Mouse (Mus musculus): Measurements from ENCODE around the gene Slc35e1. TPM values are rescaled to one million over a fixed set of nuclear protein-coding genes. Genes with fewer than 3 reads are reported as not detected.

The Slc35e1 gene
- total RNA-seq (2021), result 10 to 100 TPM; 23.3 to 25.3 TPM
- long read RNA-seq, experiment 1, full-length matches to known transcripts, result 63 of 73 reads
- long read RNA-seq, experiment 1, partial matches to known transcripts, result 6 of 73 reads
- long read RNA-seq, experiment 1, other reads (novel, unspliced or antisense), result 4 of 73 reads
- long read RNA-seq, experiment 2, full-length matches to known transcripts, result 71 of 74 reads
- long read RNA-seq, experiment 2, partial matches to known transcripts, result 3 of 74 reads
- long read RNA-seq, experiment 2, other reads (novel, unspliced or antisense), result 0 of 74 reads

DNA sequence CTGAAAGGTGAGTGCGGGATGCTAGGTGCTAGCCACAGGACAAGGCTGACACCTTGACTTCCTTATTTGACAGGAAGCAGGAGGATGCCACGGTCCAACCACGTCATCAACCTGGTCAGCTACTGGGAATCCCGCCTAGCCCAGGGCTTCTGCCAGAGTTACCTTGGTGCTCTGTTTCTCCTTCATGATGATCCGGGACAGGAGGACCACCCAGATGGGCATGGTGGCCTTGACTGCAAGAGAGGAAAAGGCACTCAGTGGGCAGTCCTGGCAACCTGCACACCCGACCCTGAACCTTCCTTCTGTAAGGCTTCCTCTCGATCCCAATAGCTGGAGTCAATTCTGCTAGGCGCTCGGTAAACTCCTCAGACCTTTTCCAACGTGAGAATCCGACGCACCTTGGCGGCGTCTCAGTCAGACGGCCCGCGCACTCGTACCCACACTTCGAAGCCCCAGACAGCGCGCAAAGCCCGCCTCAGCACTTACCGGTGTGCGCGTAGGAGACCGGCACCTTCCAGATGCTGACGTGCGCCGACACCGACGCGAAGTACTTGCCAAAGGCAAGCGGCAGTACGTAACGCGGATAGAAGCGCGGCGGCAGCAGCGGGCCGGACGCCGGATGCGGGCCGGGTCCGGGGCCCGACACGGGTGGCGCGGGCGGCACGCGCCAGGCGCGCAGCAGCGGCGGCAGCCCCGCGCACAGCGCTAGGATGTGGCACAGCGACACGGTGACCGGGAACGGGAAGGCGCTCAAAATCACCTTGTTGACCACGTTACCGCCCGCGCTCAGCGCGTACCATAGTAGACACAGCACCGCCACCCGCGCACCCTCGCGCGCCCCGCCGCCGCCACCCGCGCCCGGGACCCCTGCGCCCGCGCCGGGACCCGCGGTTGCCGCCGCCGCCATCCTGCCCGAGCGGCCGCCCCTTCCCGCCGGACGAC is at the start of gene Slc35e1:
Slc35e1 (minus strand) TSS at position 935 of the 942 bp plus-strand sequence.
- DNase-seq, result no peak

- DNase-seq, result no peak
Observed at GRCm38 (mm10) chr8:72539234-72539633, 46.8 kb upstream of the Slc35e1 start.

GRCm38 (mm10) chr8:72534888-72535287 is 42.5 kb upstream of the Slc35e1 start:
- DNase-seq, result no peak

DNA sequence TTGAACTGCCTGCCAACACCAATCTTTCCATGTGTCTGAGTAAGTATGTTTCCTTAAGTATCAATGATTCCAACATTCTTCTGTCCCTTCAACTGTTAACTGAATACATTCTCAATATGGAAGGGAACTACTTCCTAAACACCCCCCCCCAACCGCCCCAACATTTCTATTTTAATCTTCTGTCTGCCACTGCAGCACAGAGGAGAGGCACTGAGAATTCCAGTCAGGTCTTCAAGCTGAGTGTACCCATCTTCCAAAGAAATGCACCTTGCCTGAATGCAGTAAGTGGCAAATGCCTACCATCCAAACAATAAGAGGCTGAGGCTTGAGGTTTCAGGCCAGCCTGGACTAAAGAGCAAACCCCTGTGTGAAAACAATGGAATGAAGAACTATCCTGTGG is 39.7 kb upstream of the Slc35e1 start:
- DNase-seq, result no peak

- DNase-seq, result no peak
Observed at GRCm38 (mm10) chr8:72521888-72522287, 29.5 kb upstream of the Slc35e1 start.

GRCm38 (mm10) chr8:72517421-72517988 is 25.1 kb upstream of the Slc35e1 start:
- DNase-seq, result no peak

GRCm38 (mm10) chr8:72513158-72513557 is 20.7 kb upstream of the Slc35e1 start:
- DNase-seq, result no peak

DNA sequence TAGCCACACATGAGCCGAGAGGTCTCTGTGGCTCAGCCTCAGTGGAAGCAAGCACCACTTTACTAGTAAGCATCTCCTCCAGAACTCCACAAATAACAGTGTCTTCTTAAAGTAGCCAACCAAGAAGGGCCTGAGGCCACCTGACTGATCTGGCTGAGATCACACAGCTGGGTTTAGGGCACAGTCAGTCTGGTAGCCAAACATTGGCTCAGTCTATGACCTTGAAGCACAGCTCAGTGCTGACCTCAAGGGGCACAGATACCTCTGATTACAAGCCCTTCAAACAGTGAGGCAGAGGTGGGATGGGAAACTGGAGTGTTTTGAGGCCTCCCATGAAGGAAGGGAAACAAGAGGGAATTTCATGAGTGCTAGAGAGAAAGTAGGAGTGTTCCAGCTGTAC is 20.2 kb upstream of the Slc35e1 start:
- no peak for DNase-seq

DNA sequence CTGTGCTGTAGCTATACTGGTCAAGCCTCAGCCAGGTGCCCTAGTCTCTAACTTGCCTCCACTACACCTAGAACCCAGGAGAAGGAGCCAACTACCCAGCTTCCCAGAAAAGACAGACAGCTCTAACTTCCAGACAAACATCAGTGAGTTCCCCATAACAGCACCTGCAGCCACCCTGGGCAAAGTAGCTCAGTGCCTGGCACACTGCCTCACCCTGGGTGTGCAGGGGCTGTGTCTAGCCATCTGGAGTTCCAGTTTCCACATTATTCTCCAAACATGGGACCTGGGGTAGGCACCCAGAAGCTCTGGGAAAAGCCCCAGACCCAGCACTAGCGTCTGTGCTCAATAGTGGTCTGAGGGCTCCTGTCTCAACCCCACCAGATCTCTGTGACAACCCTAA is 15.1 kb upstream of the Slc35e1 start:
- DNase-seq, result no peak

GRCm38 (mm10) chr8:72504637-72505314 is 12.4 kb upstream of the Slc35e1 start:
- DNase-seq, result no peak

DNA sequence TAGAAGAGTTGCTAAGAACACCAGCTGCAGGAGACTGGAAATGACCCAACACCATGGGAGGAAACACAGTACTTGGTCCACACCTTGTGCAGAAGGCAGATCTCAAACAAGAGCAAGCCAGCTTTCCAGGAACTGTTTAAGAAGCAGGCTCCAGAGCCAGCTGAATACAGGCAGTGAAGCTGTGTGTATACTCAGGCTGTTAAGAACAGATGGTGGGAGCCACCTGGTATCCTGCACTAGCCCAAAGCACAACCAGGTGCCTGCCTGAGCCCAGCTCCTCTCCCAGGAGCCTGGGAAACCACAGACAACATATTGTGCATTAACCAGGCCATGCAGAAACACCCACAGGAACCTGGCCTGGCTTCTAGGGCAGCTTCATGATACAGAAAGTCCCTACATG is 11.7 kb upstream of the Slc35e1 start:
- DNase-seq, result no peak

- no peak for DNase-seq
Observed at GRCm38 (mm10) chr8:72500521-72500931, 8.1 kb upstream of the Slc35e1 start.

DNA sequence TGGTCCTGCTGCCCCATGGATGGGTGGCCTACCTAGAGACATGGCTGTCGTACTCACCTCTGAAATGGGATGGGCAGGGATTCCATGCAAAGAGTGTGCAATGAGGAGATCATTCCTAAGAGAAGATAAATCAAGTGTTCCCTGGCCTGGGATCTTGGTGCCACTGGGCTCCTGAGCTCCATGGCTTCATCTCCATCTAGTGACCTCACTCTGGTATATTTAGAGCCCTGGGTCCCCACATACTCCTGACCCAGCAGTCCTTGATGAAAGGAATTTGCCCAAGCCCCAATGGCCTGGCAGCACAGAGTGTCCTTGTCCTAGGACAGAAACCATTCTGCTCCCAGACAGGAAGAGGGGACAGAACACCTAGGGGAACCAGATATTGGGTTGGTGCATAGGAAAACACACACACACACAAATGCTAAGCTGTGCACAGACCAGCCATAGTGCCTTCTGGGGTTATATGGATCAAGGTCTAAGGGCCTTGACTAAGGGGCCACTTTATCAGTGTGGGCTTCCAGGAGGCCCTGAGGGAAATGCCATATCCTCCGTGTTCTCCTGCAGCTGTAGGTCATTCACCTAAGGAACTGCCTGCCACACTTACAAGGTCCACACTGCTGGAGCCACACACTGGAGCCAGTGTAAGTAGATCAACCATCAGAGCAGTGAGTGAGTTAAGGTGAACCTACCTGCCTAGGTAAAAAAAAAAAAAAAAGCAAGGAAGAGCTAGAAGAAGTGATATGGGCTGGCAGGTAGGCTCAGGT is 7.3 kb upstream of the Slc35e1 start:
- DNase-seq, result no peak

GRCm38 (mm10) chr8:72498527-72498926 is 6.1 kb upstream of the Slc35e1 start:
- DNase-seq, result no peak

- DNase-seq, result no peak
Observed at GRCm38 (mm10) chr8:72497911-72498310, 5.5 kb upstream of the Slc35e1 start.

DNA sequence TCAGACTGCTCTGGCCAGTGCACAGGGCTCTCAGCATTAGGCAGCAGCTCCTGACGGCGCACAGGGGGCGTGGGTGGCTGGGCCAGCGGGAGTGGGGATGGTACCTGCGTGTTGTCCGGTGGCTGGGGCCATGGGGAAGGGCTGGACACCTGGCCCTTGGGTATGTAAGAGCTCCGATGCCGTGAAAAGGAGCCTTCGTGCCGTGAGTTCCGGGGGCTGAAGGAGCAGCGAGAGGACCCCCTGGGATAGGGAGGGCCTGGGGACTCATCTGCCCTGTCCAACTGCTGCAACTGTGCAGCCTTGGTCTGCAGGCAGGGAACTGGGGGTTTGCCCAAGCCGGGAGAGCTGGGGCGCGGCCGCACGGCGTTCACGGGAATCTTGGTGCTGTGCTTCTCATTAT is 3.8 kb upstream of the Slc35e1 start:
- no peak for DNase-seq

DNA sequence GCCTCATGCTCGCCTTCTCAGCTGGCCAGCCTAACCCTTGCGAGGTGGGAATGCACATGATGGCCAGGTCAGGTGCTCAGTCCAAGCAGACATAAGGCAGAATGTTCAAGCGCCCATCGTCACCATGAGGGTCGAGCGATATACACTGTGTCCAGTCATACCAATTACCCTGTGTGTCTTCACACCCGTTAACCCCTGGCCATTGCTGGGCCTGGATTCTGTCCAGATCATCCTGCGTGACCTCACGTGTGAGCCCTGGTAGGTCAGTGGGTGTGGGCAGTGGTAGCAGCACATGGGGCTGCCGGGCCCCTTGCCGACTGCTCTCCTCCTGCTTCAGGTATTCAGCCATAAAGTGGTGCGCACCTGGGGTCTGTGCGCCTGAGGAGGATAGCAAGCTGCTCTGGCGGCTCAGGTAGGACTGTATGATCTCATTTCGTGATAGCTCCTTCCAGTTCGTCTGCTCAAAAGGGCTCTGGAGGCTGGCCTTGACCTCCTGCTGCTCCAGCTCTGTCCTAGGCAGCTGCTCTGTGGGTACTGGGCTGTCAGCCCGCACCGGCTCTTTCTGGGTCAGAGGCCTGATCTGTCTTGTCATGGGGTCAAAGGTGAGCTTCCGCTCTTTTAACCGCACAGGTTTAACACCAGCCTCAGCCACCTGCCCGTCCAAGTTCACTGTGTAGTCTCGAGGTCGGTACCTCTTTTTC is 3.1 kb upstream of the Slc35e1 start:
- no peak for DNase-seq

- DNase-seq, result no peak
Observed at GRCm38 (mm10) chr8:72493381-72493780, 967 bp upstream of the Slc35e1 start.

- peak; percentile 100 for DNase-seq
Observed at GRCm38 (mm10) chr8:72492622-72493081, 238 bp upstream of the Slc35e1 start.

GRCm38 (mm10) chr8:72491017-72491416 is 1.4 kb downstream of the Slc35e1 start:
- no peak for DNase-seq

DNA sequence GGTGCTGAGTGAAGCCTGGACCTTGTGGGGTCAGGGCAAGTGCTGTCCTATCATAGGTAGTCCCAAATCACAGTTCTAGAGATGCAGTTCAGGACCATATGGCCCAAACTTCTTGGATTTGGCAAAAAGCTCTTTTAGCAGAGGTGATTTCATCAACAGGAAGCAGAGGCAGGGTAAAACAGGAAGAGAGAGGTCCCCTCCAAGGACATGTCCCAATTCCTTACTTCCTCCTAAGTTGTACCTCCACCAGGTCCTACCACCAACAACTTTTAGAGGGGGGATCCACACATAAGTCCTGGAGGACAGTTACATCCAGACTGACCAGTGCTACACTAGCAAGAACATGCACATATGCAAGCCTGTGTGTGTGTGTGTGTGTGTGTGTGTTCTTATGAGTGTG is 5.4 kb downstream of the Slc35e1 start:
- DNase-seq, result no peak

Data from gastrocnemius, postnatal 10 days (tissue).